Mouse (Mus musculus): ENCODE measurements around the gene Kmt5a. TPM values are rescaled to one million over a fixed set of nuclear protein-coding genes. Genes with fewer than 3 reads are reported as not detected.
"Not testable (repeated sequence)": the region's sequence is repeated elsewhere in the genome, so short reads cannot be mapped to it uniquely, and the experiment has no call there.

Kmt5a gene
- polyA plus RNA-seq, 1 experiment from 2014 or later: 58.6 TPM

- not testable (repeated sequence) for H3K4me2 ChIP-seq (replicated peaks; ENCODE audit: low read depth, low read length); H3K4me3 ChIP-seq (ENCODE audit: low read length); H3K27ac ChIP-seq (ENCODE audit: low read depth, low read length); H3K4me1 ChIP-seq (ENCODE audit: control insufficient read depth, insufficient read depth, low read length); ATAC-seq (ENCODE audit: low FRiP score, low TSS enrichment); H3K27me3 ChIP-seq (ENCODE audit: control insufficient read depth, insufficient read depth, low read length); H3K9ac ChIP-seq (ENCODE audit: low read depth, low read length); H3K9me3 ChIP-seq (ENCODE audit: control insufficient read depth, low read length)
- WGBS: 84% methylated on average over 2 of the region's 4 CpGs
- peaks cover 52% of the 10 kb centered on the region for H3K36me3 ChIP-seq (ENCODE audit: control insufficient read depth, insufficient read depth, low read length)
These were observed 60.3 kb downstream of the Kmt5a start for GRCm38 (mm10) chr5:124500037-124500436.

- ATAC-seq (ENCODE audit: low FRiP score, low TSS enrichment): no peak
- whole genome bisulfite sequencing: 95% methylated on average over 3 of the region's 3 CpGs
These were observed 60.8 kb downstream of the Kmt5a start for GRCm38 (mm10) chr5:124500573-124500972.

GRCm38 (mm10) chr5:124501541-124501940, 61.8 kb downstream of the Kmt5a start:
- WGBS: 85% methylated on average over 10 of the region's 10 CpGs
- no peaks in the 10 kb centered on the region for H3K9me3 ChIP-seq (ENCODE audit: control insufficient read depth, low read length)

More at GRCm38 (mm10) chr5:124500573-124500972, 60.8 kb downstream of the Kmt5a start:
- H3K9ac ChIP-seq (ENCODE audit: low read depth, low read length): no peak overlapping the region
- H3K27ac ChIP-seq (ENCODE audit: low read depth, low read length): no peak overlapping the region
- H3K4me3 ChIP-seq (ENCODE audit: low read length): no peak overlapping the region
- H3K27me3 ChIP-seq (ENCODE audit: control insufficient read depth, insufficient read depth, low read length): no peaks in the 10 kb centered on the region
- H3K9me3 ChIP-seq (ENCODE audit: control insufficient read depth, low read length): no peaks in the 10 kb centered on the region
- no peak overlapping the region for H3K4me2 ChIP-seq (replicated peaks; ENCODE audit: low read depth, low read length)
- peaks cover 53% of the 10 kb centered on the region for H3K36me3 ChIP-seq (ENCODE audit: control insufficient read depth, insufficient read depth, low read length)
- H3K4me1 ChIP-seq (ENCODE audit: control insufficient read depth, insufficient read depth, low read length): no peaks in the 10 kb centered on the region

GRCm38 (mm10) chr5:124503742-124504141, 64.0 kb downstream of the Kmt5a start:
- H3K4me2 ChIP-seq (replicated peaks; ENCODE audit: low read depth, low read length): no peak overlapping the region
- no peak overlapping the region for H3K9ac ChIP-seq (ENCODE audit: low read depth, low read length)
- H3K27ac ChIP-seq (ENCODE audit: low read depth, low read length): no peak overlapping the region
- no peaks in the 10 kb centered on the region for H3K27me3 ChIP-seq (ENCODE audit: control insufficient read depth, insufficient read depth, low read length)
- WGBS: 49% methylated on average over 14 of the region's 14 CpGs
- H3K4me3 ChIP-seq (ENCODE audit: low read length): no peak overlapping the region
- H3K9me3 ChIP-seq (ENCODE audit: control insufficient read depth, low read length): no peaks in the 10 kb centered on the region
- H3K36me3 ChIP-seq (ENCODE audit: control insufficient read depth, insufficient read depth, low read length): peaks cover 47% of the 10 kb centered on the region
- no peak for ATAC-seq (ENCODE audit: low FRiP score, low TSS enrichment)
- no peaks in the 10 kb centered on the region for H3K4me1 ChIP-seq (ENCODE audit: control insufficient read depth, insufficient read depth, low read length)

More at GRCm38 (mm10) chr5:124501541-124501940, 61.8 kb downstream of the Kmt5a start:
- Histone ChIP-seq H3K36me3 (ENCODE audit: control insufficient read depth, insufficient read depth, low read length) (peaks cover 52% of the 10 kb centered on the region), H3K27me3 (ENCODE audit: control insufficient read depth, insufficient read depth, low read length) (no peaks in the 10 kb centered on the region), H3K27ac (ENCODE audit: low read depth, low read length) (no peak overlapping the region), H3K9ac (ENCODE audit: low read depth, low read length) (no peak overlapping the region), H3K4me1 (ENCODE audit: control insufficient read depth, insufficient read depth, low read length) (no peaks in the 10 kb centered on the region), H3K4me3 (ENCODE audit: low read length) (no peak overlapping the region), H3K4me2 (replicated peaks; ENCODE audit: low read depth, low read length) (no peak overlapping the region)
- no peak for ATAC-seq (ENCODE audit: low FRiP score, low TSS enrichment)

- no peak overlapping the region for H3K27ac ChIP-seq (ENCODE audit: low read depth, low read length)
- H3K9me3 ChIP-seq (ENCODE audit: control insufficient read depth, low read length): no peaks in the 10 kb centered on the region
- no peaks in the 10 kb centered on the region for H3K4me1 ChIP-seq (ENCODE audit: control insufficient read depth, insufficient read depth, low read length)
- no peak overlapping the region for H3K4me2 ChIP-seq (replicated peaks; ENCODE audit: low read depth, low read length)
- H3K36me3 ChIP-seq (ENCODE audit: control insufficient read depth, insufficient read depth, low read length): peaks cover 44% of the 10 kb centered on the region
- ATAC-seq (ENCODE audit: low FRiP score, low TSS enrichment): no peak
- no peak overlapping the region for H3K9ac ChIP-seq (ENCODE audit: low read depth, low read length)
- 95% methylated on average over 4 of the region's 4 CpGs for WGBS
- H3K27me3 ChIP-seq (ENCODE audit: control insufficient read depth, insufficient read depth, low read length): no peaks in the 10 kb centered on the region
- no peak overlapping the region for H3K4me3 ChIP-seq (ENCODE audit: low read length)
These were observed 65.5 kb downstream of the Kmt5a start for GRCm38 (mm10) chr5:124505235-124505634.

GRCm38 (mm10) chr5:124506731-124507359, 67.1 kb downstream of the Kmt5a start:
- H3K4me3 ChIP-seq (ENCODE audit: low read length): no peak overlapping the region
- H3K9ac ChIP-seq (ENCODE audit: low read depth, low read length): no peak overlapping the region
- H3K27me3 ChIP-seq (ENCODE audit: control insufficient read depth, insufficient read depth, low read length): no peaks in the 10 kb centered on the region
- H3K4me1 ChIP-seq (ENCODE audit: control insufficient read depth, insufficient read depth, low read length): no peaks in the 10 kb centered on the region
- ATAC-seq (ENCODE audit: low FRiP score, low TSS enrichment): peak; percentile 63; the same call in 1 of the 2 replicates
- no peak overlapping the region for H3K4me2 ChIP-seq (replicated peaks; ENCODE audit: low read depth, low read length)
- peaks cover 39% of the 10 kb centered on the region; the same call in 1 of the 2 replicates for H3K36me3 ChIP-seq (ENCODE audit: control insufficient read depth, insufficient read depth, low read length)
- H3K9me3 ChIP-seq (ENCODE audit: control insufficient read depth, low read length): no peaks in the 10 kb centered on the region
- 34% methylated on average over 10 of the region's 10 CpGs for WGBS
- H3K27ac ChIP-seq (ENCODE audit: low read depth, low read length): no peak overlapping the region

- no peak for ATAC-seq (ENCODE audit: low FRiP score, low TSS enrichment)
These were observed 69.5 kb downstream of the Kmt5a start for GRCm38 (mm10) chr5:124509200-124509599.

GRCm38 (mm10) chr5:124509742-124510237, 70.1 kb downstream of the Kmt5a start:
- no peaks in the 10 kb centered on the region for H3K9me3 ChIP-seq (ENCODE audit: control insufficient read depth, low read length)
- no peaks in the 10 kb centered on the region for H3K27me3 ChIP-seq (ENCODE audit: control insufficient read depth, insufficient read depth, low read length)
- no peak; the same call in 1 of the 2 replicates for ATAC-seq (ENCODE audit: low FRiP score, low TSS enrichment)
- no peak overlapping the region for H3K9ac ChIP-seq (ENCODE audit: low read depth, low read length)
- no peaks in the 10 kb centered on the region for H3K4me1 ChIP-seq (ENCODE audit: control insufficient read depth, insufficient read depth, low read length)
- H3K4me2 ChIP-seq (replicated peaks; ENCODE audit: low read depth, low read length): no peak overlapping the region
- H3K27ac ChIP-seq (ENCODE audit: low read depth, low read length): no peak overlapping the region
- peaks cover 43% of the 10 kb centered on the region for H3K36me3 ChIP-seq (ENCODE audit: control insufficient read depth, insufficient read depth, low read length)
- H3K4me3 ChIP-seq (ENCODE audit: low read length): no peak overlapping the region
- 62% methylated on average over 12 of the region's 12 CpGs for WGBS

More at GRCm38 (mm10) chr5:124509200-124509599, 69.5 kb downstream of the Kmt5a start:
- no peaks in the 10 kb centered on the region for H3K9me3 ChIP-seq (ENCODE audit: control insufficient read depth, low read length)
- no peak overlapping the region for H3K27ac ChIP-seq (ENCODE audit: low read depth, low read length)
- H3K4me1 ChIP-seq (ENCODE audit: control insufficient read depth, insufficient read depth, low read length): no peaks in the 10 kb centered on the region
- no peaks in the 10 kb centered on the region for H3K27me3 ChIP-seq (ENCODE audit: control insufficient read depth, insufficient read depth, low read length)
- H3K36me3 ChIP-seq (ENCODE audit: control insufficient read depth, insufficient read depth, low read length): peaks cover 39% of the 10 kb centered on the region
- H3K4me2 ChIP-seq (replicated peaks; ENCODE audit: low read depth, low read length): no peak overlapping the region
- 90% methylated on average over 6 of the region's 6 CpGs for WGBS
- no peak overlapping the region for H3K9ac ChIP-seq (ENCODE audit: low read depth, low read length)
- H3K4me3 ChIP-seq (ENCODE audit: low read length): no peak overlapping the region

GRCm38 (mm10) chr5:124510536-124511050, 70.9 kb downstream of the Kmt5a start:
- no peak overlapping the region for H3K4me3 ChIP-seq (ENCODE audit: low read length)
- H3K27ac ChIP-seq (ENCODE audit: low read depth, low read length): no peak overlapping the region
- H3K9ac ChIP-seq (ENCODE audit: low read depth, low read length): no peak overlapping the region
- no peaks in the 10 kb centered on the region for H3K4me1 ChIP-seq (ENCODE audit: control insufficient read depth, insufficient read depth, low read length)
- no peaks in the 10 kb centered on the region for H3K27me3 ChIP-seq (ENCODE audit: control insufficient read depth, insufficient read depth, low read length)
- no peak for ATAC-seq (ENCODE audit: low FRiP score, low TSS enrichment)
- no peak overlapping the region for H3K4me2 ChIP-seq (replicated peaks; ENCODE audit: low read depth, low read length)
- no peaks in the 10 kb centered on the region for H3K9me3 ChIP-seq (ENCODE audit: control insufficient read depth, low read length)
- H3K36me3 ChIP-seq (ENCODE audit: control insufficient read depth, insufficient read depth, low read length): peaks cover 39% of the 10 kb centered on the region
- WGBS: 86% methylated on average over 10 of the region's 10 CpGs

Data from kidney, embryonic 14.5 days (tissue).